Mouse (Mus musculus): ENCODE results near the gene Rapgef6. TPM values are rescaled to one million over a fixed set of nuclear protein-coding genes. Genes with fewer than 3 reads are reported as not detected.

The Rapgef6 gene
- polyA plus RNA-seq, 1 experiment from 2014 or later: 20.3 TPM

DNA sequence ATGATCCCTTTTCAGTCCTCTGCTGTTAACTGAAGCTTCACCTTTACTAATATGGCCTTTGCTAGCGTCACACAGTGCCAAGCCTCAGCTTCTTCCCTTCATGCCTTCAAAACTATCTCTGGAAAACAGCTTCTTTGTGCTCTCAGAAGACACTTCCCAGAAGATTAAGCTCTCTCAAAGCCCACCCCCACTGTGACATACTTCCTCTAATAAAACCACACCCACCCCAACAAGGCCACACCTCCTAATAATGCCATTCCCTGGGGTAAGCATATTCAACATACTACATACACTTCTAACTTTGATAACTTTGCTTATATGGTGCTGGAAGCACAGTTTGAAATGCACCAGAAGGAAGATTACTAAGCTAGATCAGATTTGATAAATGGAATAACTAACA lies 8.3 kb downstream of the Rapgef6 start:
- ATAC-seq (replicated peaks; ENCODE audit: low FRiP score, low read depth) (no peak), DNase-seq (ENCODE audit: low spot score) (no peak)
- H3K4me2 ChIP-seq (ENCODE audit: low read length): no peak overlapping the region
- no peaks in the 10 kb centered on the region for H3K27me3 ChIP-seq (ENCODE audit: insufficient read depth, low read length)
- no peaks in the 10 kb centered on the region for H3K9me3 ChIP-seq (replicated peaks; ENCODE audit: low read length)
- H3K27ac ChIP-seq: peak overlapping the region; percentile 69; the same call in 1 of the 2 replicates
- no peak overlapping the region for H3K4me3 ChIP-seq (replicated peaks; ENCODE audit: low read depth, low read length)
- no peak overlapping the region for H3K9ac ChIP-seq (ENCODE audit: low read depth, low read length)
- H3K36me3 ChIP-seq (ENCODE audit: insufficient read depth, low read length): no peaks in the 10 kb centered on the region
- peaks cover 16% of the 10 kb centered on the region for H3K4me1 ChIP-seq (replicated peaks; ENCODE audit: insufficient read depth, low read length)
- WGBS: 92% methylated on average over 1 of the region's 1 CpGs
- no peak for TF ChIP-seq CTCF (IDR thresholded peaks at IDR 0.05; ENCODE audit: low read depth)

DNA sequence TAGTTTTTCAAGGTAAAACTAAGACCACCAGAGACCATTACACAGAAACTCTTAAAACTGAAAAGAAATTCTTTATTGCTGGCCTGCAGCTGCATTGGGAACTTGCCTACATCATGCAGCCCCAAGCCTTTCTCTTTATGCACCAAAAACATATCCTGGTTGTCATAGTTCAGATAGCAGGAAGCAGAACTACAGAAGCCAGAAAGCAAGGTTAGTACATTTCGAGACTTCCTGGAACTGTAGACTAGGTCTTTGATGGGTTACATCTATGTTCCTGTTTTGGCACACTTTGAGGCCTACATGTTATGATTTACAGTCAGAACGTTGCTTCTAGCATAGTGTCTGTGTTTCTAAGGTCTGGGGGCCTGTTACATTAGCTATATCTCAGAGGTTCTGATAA lies 11.2 kb downstream of the Rapgef6 start:
- Histone ChIP-seq H3K4me1 (replicated peaks; ENCODE audit: insufficient read depth, low read length) (peaks cover 9% of the 10 kb centered on the region), H3K4me2 (ENCODE audit: low read length) (no peak overlapping the region), H3K4me3 (replicated peaks; ENCODE audit: low read depth, low read length) (no peak overlapping the region), H3K9me3 (replicated peaks; ENCODE audit: low read length) (no peaks in the 10 kb centered on the region), H3K9ac (ENCODE audit: low read depth, low read length) (no peak overlapping the region), H3K27ac (no peak overlapping the region), H3K27me3 (ENCODE audit: insufficient read depth, low read length) (no peaks in the 10 kb centered on the region), H3K36me3 (ENCODE audit: insufficient read depth, low read length) (no peaks in the 10 kb centered on the region)
- DNase-seq (ENCODE audit: low spot score) (no peak), ATAC-seq (replicated peaks; ENCODE audit: low FRiP score, low read depth) (no peak)
- TF ChIP-seq CTCF (IDR thresholded peaks at IDR 0.05; ENCODE audit: low read depth): no peak
- WGBS: 68% methylated on average over 2 of the region's 2 CpGs

DNA sequence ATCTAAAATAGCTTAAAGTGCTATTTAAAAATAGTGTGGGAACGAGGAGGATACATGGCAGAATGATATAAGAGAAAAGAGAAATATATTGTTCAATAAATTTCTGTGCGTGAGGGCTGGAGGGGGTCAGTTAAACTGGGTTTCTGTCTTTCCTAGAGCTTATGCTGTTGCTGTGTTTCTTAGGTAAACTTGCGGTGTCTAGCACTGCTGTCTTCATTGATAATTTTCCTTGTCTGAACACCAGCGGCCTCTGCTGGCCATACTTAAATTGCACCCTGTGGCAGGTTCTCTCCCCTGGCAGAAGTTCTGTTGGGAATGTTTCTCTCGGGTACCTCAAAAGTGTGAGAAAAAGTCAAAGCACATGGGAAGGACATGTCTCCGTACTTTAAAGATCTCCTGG lies 12.2 kb downstream of the Rapgef6 start:
- TF ChIP-seq CTCF (IDR thresholded peaks at IDR 0.05; ENCODE audit: low read depth): peak; percentile 94
- Histone ChIP-seq H3K36me3 (ENCODE audit: insufficient read depth, low read length) (no peaks in the 10 kb centered on the region), H3K4me3 (replicated peaks; ENCODE audit: low read depth, low read length) (no peak overlapping the region), H3K9ac (ENCODE audit: low read depth, low read length) (no peak overlapping the region), H3K27me3 (ENCODE audit: insufficient read depth, low read length) (no peaks in the 10 kb centered on the region), H3K27ac (no peak overlapping the region), H3K9me3 (replicated peaks; ENCODE audit: low read length) (no peaks in the 10 kb centered on the region), H3K4me1 (replicated peaks; ENCODE audit: insufficient read depth, low read length) (peaks cover 9% of the 10 kb centered on the region), H3K4me2 (ENCODE audit: low read length) (no peak overlapping the region)
- WGBS: 55% methylated on average over 6 of the region's 6 CpGs
- ATAC-seq (replicated peaks; ENCODE audit: low FRiP score, low read depth): no peak
- DNase-seq (ENCODE audit: low spot score): peak; percentile 78

DNA sequence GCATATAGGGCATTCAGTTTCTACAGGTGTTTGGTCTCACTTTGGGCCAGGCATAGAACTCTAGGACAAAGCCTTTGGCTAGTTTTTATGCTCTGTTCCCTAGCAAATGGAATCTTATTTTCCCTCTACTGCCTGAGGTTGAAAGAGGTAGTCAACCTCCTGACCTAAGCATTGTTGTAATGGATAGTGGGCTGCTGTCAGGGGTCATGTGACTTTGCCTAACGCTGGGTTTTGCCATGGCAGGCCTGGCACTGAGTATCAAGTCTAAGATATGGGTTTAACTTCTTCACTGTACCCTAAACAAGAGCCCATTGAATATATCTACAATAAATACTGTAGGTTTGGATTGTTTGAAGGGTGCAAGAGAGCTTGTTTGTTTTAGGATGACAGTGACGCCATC lies 16.4 kb downstream of the Rapgef6 start:
- H3K27ac ChIP-seq: no peak overlapping the region
- TF ChIP-seq CTCF (IDR thresholded peaks at IDR 0.05; ENCODE audit: low read depth): no peak
- H3K36me3 ChIP-seq (ENCODE audit: insufficient read depth, low read length): no peaks in the 10 kb centered on the region
- ATAC-seq (replicated peaks; ENCODE audit: low FRiP score, low read depth) (no peak), DNase-seq (ENCODE audit: low spot score) (no peak)
- H3K27me3 ChIP-seq (ENCODE audit: insufficient read depth, low read length): no peaks in the 10 kb centered on the region
- H3K4me2 ChIP-seq (ENCODE audit: low read length): no peak overlapping the region
- H3K9me3 ChIP-seq (replicated peaks; ENCODE audit: low read length): no peaks in the 10 kb centered on the region
- H3K4me1 ChIP-seq (replicated peaks; ENCODE audit: insufficient read depth, low read length): no peaks in the 10 kb centered on the region
- no peak overlapping the region for H3K4me3 ChIP-seq (replicated peaks; ENCODE audit: low read depth, low read length)
- WGBS: 58% methylated on average over 2 of the region's 2 CpGs
- H3K9ac ChIP-seq (ENCODE audit: low read depth, low read length): no peak overlapping the region

DNA sequence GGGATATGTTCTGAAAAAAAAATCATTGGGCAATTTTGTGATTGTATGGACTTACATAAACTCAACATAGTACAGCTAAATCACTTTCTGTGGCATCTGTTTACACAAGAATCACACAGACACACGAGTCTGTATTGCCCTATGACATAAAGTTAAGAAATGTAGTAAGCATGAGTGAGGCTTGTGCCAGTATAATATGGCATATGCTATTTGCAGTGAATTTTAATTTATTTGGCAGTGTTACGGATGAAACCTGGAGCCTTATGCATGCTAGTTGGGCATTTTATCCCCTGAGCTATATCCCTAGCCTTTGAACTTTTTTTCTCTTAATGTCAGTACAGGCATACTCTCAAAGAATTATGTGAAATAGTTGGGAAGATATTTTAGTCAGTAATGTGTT lies 16.8 kb downstream of the Rapgef6 start:
- H3K4me2 ChIP-seq (ENCODE audit: low read length): no peak overlapping the region
- H3K9ac ChIP-seq (ENCODE audit: low read depth, low read length): no peak overlapping the region
- no peak for TF ChIP-seq CTCF (IDR thresholded peaks at IDR 0.05; ENCODE audit: low read depth)
- WGBS: 68% methylated on average over 2 of the region's 2 CpGs
- no peaks in the 10 kb centered on the region for H3K36me3 ChIP-seq (ENCODE audit: insufficient read depth, low read length)
- no peak overlapping the region for H3K27ac ChIP-seq
- no peak for ATAC-seq (replicated peaks; ENCODE audit: low FRiP score, low read depth)
- no peaks in the 10 kb centered on the region for H3K9me3 ChIP-seq (replicated peaks; ENCODE audit: low read length)
- no peak for DNase-seq (ENCODE audit: low spot score)
- no peaks in the 10 kb centered on the region for H3K4me1 ChIP-seq (replicated peaks; ENCODE audit: insufficient read depth, low read length)
- H3K27me3 ChIP-seq (ENCODE audit: insufficient read depth, low read length): no peaks in the 10 kb centered on the region
- H3K4me3 ChIP-seq (replicated peaks; ENCODE audit: low read depth, low read length): no peak overlapping the region

DNA sequence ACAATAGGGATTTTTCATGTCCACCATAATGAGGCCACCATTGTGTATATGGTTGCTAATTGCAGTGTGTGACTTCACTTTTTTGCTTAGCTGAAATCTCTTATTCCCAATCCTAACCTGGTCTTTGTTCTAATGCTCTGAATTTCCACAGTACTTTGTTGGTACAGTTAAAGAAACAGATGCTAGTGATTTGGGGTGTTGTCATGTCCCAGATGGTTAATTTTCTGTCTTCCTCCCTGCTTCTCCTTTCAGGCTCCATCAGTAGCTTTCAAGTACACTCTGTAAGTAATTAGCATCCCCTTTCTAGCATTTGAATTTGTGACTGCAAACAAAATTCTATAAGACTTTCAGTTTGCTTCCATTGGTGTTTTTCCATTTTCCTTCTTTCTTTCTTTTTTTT lies 17.7 kb downstream of the Rapgef6 start:
- H3K27ac ChIP-seq: no peak overlapping the region
- H3K36me3 ChIP-seq (ENCODE audit: insufficient read depth, low read length): no peaks in the 10 kb centered on the region
- H3K4me2 ChIP-seq (ENCODE audit: low read length): no peak overlapping the region
- no peak overlapping the region for H3K4me3 ChIP-seq (replicated peaks; ENCODE audit: low read depth, low read length)
- DNase-seq (ENCODE audit: low spot score) (no peak), ATAC-seq (replicated peaks; ENCODE audit: low FRiP score, low read depth) (no peak)
- no peak overlapping the region for H3K9ac ChIP-seq (ENCODE audit: low read depth, low read length)
- H3K27me3 ChIP-seq (ENCODE audit: insufficient read depth, low read length): no peaks in the 10 kb centered on the region
- no peak for TF ChIP-seq CTCF (IDR thresholded peaks at IDR 0.05; ENCODE audit: low read depth)
- H3K4me1 ChIP-seq (replicated peaks; ENCODE audit: insufficient read depth, low read length): no peaks in the 10 kb centered on the region
- no peaks in the 10 kb centered on the region for H3K9me3 ChIP-seq (replicated peaks; ENCODE audit: low read length)

- Histone ChIP-seq H3K4me3 (replicated peaks; ENCODE audit: low read depth, low read length) (no peak overlapping the region), H3K4me2 (ENCODE audit: low read length) (no peak overlapping the region), H3K9me3 (replicated peaks; ENCODE audit: low read length) (no peaks in the 10 kb centered on the region), H3K4me1 (replicated peaks; ENCODE audit: insufficient read depth, low read length) (no peaks in the 10 kb centered on the region), H3K27ac (no peak overlapping the region), H3K36me3 (ENCODE audit: insufficient read depth, low read length) (no peaks in the 10 kb centered on the region), H3K9ac (ENCODE audit: low read depth, low read length) (no peak overlapping the region), H3K27me3 (ENCODE audit: insufficient read depth, low read length) (no peaks in the 10 kb centered on the region)
- no peak for TF ChIP-seq CTCF (IDR thresholded peaks at IDR 0.05; ENCODE audit: low read depth)
- ATAC-seq (replicated peaks; ENCODE audit: low FRiP score, low read depth) (no peak), DNase-seq (ENCODE audit: low spot score) (no peak)
These were observed 19.8 kb downstream of the Rapgef6 start for GRCm38 (mm10) chr11:54542414-54542813.

Measured in kidney, postnatal 0 days (tissue).